Comparison of ENCODE assay signal across 24 mouse cellular contexts in the genomic region with DNA sequence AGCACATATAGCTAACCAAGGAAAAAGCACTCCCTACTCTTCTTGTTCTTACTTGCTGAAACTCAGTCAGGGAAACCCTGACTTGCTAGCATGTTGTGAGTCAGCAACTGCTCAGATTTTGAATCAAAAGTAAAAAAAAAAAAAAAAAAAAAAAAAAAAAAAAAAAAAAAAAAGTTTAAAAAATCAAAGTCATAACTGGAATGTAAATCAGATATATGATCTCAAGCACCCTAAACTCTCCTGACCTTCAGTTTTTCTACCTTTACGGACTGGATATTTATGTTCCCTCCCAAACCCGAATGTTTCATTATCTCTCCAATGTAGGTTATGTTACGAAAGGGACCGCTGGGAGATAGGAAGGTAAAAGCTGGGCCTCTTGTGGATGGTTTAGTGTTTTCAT.
"Had no signal": no experiment of that assay in that cellular context is flagged by ENCODE, and none has a peak within 500 bp of the region (broad histone marks: within the 10 kb centered on the region; RNA-seq: fewer than 3 reads in every experiment).

No protein-coding gene starts in this region.

- H3K9ac ChIP-seq: embryonic facial prominence, embryonic 12.5 days; embryonic facial prominence, embryonic 13.5 days; embryonic facial prominence, embryonic 15.5 days; forebrain, embryonic 12.5 days; forebrain, embryonic 13.5 days; forebrain, embryonic 15.5 days; forebrain, postnatal 0 days had no signal

- H3K4me3 ChIP-seq: embryonic facial prominence, embryonic 10.5 days; embryonic facial prominence, embryonic 12.5 days; embryonic facial prominence, embryonic 13.5 days; embryonic facial prominence, embryonic 15.5 days; erythroblast, embryonic 14.5 days; forebrain, embryonic 10.5 days; forebrain, embryonic 12.5 days; forebrain, embryonic 13.5 days; forebrain, embryonic 15.5 days; gastrocnemius, adult 2 months; heart, adult 2 months had no signal

- H3K27me3 ChIP-seq: embryonic facial prominence, embryonic 12.5 days; embryonic facial prominence, embryonic 13.5 days; embryonic facial prominence, embryonic 15.5 days; forebrain, embryonic 15.5 days had no signal

- H3K4me1 ChIP-seq: embryonic facial prominence, embryonic 10.5 days; embryonic facial prominence, embryonic 12.5 days; embryonic facial prominence, embryonic 13.5 days; embryonic facial prominence, embryonic 15.5 days; forebrain, embryonic 12.5 days had no signal

- H3K9me3 ChIP-seq: embryonic facial prominence, embryonic 10.5 days; embryonic facial prominence, embryonic 12.5 days; embryonic facial prominence, embryonic 13.5 days; embryonic facial prominence, embryonic 15.5 days; forebrain, embryonic 10.5 days; forebrain, embryonic 12.5 days; forebrain, embryonic 13.5 days; forebrain, embryonic 15.5 days had no signal

- H3K27ac ChIP-seq: embryonic facial prominence, embryonic 10.5 days; embryonic facial prominence, embryonic 12.5 days; embryonic facial prominence, embryonic 13.5 days; embryonic facial prominence, embryonic 15.5 days; forebrain, embryonic 10.5 days; forebrain, embryonic 12.5 days; forebrain, embryonic 13.5 days; forebrain, embryonic 15.5 days; gastrocnemius, adult 2 months; heart, adult 2 months had no signal

- H3K4me2 ChIP-seq: embryonic facial prominence, embryonic 12.5 days; embryonic facial prominence, embryonic 13.5 days; embryonic facial prominence, embryonic 15.5 days; forebrain, embryonic 12.5 days; forebrain, embryonic 13.5 days; forebrain, embryonic 15.5 days had no signal

- H3K36me3 ChIP-seq: embryonic facial prominence, embryonic 10.5 days; embryonic facial prominence, embryonic 12.5 days; embryonic facial prominence, embryonic 13.5 days; embryonic facial prominence, embryonic 15.5 days; forebrain, embryonic 10.5 days; forebrain, embryonic 12.5 days; forebrain, embryonic 15.5 days had no signal

- DNase-seq: cerebellum, adult 9-10 months; cerebellum, adult 9-11 months; cerebellum, postnatal 10 days; cerebellum, postnatal 14 days; cerebellum, postnatal 25 days; cerebellum, postnatal 36 days; embryo, embryonic 11 days; forebrain, postnatal 0 days; gastrocnemius, adult 2 months; gastrocnemius, postnatal 10 days; gastrocnemius, postnatal 14 days; gastrocnemius, postnatal 25 days; gastrocnemius, postnatal 36 days; heart, adult 18-20 months; heart, adult 2 months had no signal
